Mouse (Mus musculus): Measurements from ENCODE around the gene Mettl18. TPM values are rescaled to one million over a fixed set of nuclear protein-coding genes. Genes with fewer than 3 reads are reported as not detected.

Gene Mettl18
- polyA plus RNA-seq (2014; fragmentation: Illumina TruSeq; extraction: RNeasy Lipid Tissue Mini Kit (QIAGEN cat#74804); ENCODE audit: low read depth, low replicate concordance): 9.5 TPM

GRCm38 (mm10) chr1:163994721-163995608, at the start of gene Mettl18, which contains the start of gene BC055324:
Gene Mettl18, plus strand, starts transcription at chr1:163994889.
Gene BC055324, minus strand, starts transcription at chr1:163994796.

Other genes with a start within 250 kb of the Mettl18 start
- 31.0 TPM for gene Kifap3, start 215.3 kb upstream of the Mettl18 start, polyA plus RNA-seq (2014; fragmentation: Illumina TruSeq; extraction: RNeasy Lipid Tissue Mini Kit (QIAGEN cat#74804); ENCODE audit: low read depth, low replicate concordance)
- 60.6 TPM for gene Scyl3, start 65.8 kb upstream of the Mettl18 start, polyA plus RNA-seq (2014; fragmentation: Illumina TruSeq; extraction: RNeasy Lipid Tissue Mini Kit (QIAGEN cat#74804); ENCODE audit: low read depth, low replicate concordance)
- gene BC055324, start 93 bp upstream of the Mettl18 start, polyA plus RNA-seq (2014; fragmentation: Illumina TruSeq; extraction: RNeasy Lipid Tissue Mini Kit (QIAGEN cat#74804); ENCODE audit: low read depth, low replicate concordance): 3.2 TPM
- not detected for gene Sele, start 53.3 kb downstream of the Mettl18 start, polyA plus RNA-seq (2014; fragmentation: Illumina TruSeq; extraction: RNeasy Lipid Tissue Mini Kit (QIAGEN cat#74804); ENCODE audit: low read depth, low replicate concordance)
- gene Sell, start 67.1 kb downstream of the Mettl18 start, polyA plus RNA-seq (2014; fragmentation: Illumina TruSeq; extraction: RNeasy Lipid Tissue Mini Kit (QIAGEN cat#74804); ENCODE audit: low read depth, low replicate concordance): 21.8 TPM
- gene Selp, start 120.4 kb downstream of the Mettl18 start, polyA plus RNA-seq (2014; fragmentation: Illumina TruSeq; extraction: RNeasy Lipid Tissue Mini Kit (QIAGEN cat#74804); ENCODE audit: low read depth, low replicate concordance): 3.8 TPM
- 3.7 TPM for gene F5, start 156.9 kb downstream of the Mettl18 start, polyA plus RNA-seq (2014; fragmentation: Illumina TruSeq; extraction: RNeasy Lipid Tissue Mini Kit (QIAGEN cat#74804); ENCODE audit: low read depth, low replicate concordance)

Measured in sigmoid colon, adult 10 weeks (tissue).